Mouse (Mus musculus): ENCODE data around the gene Ssh3. TPM values are rescaled to one million over a fixed set of nuclear protein-coding genes. Genes with fewer than 3 reads are reported as not detected.

Ssh3 gene
- 22.7 and 24.4 TPM in 2 replicates for polyA plus RNA-seq (2015; fragmentation: Nextera tagmentation; extraction: Ambion mirVana)

- no peak for TF ChIP-seq CTCF (IDR thresholded peaks at IDR 0.05)
- TF ChIP-seq EP300 (IDR thresholded peaks at IDR 0.05) = no peak
- H3K4me2 ChIP-seq (replicated peaks; ENCODE audit: low read depth, low read length) = peak within 1 kb of the TSS; percentile 62
- no peaks in the 10 kb centered on the region for H3K9me3 ChIP-seq (ENCODE audit: low read length)
- H3K27me3 ChIP-seq (replicated peaks; ENCODE audit: insufficient read depth, low read length) = no peaks in the 10 kb centered on the region
- peak within 1 kb of the TSS; percentile 71 for H3K27ac ChIP-seq (ENCODE audit: low read length)
- peak within 1 kb of the TSS; percentile 58 for H3K9ac ChIP-seq (replicated peaks; ENCODE audit: low read depth)
- H3K4me1 ChIP-seq (ENCODE audit: insufficient read depth, low read depth, low read length) = 0 out of 2 replicates have a peak, but pooled peaks cover 4% of the 10 kb centered on the region
- 8% methylated on average over 46 of the region's 46 CpGs for WGBS
- peak within 1 kb of the TSS; percentile 45 for H3K4me3 ChIP-seq (ENCODE audit: low read depth, low read length)
- no peaks in the 10 kb centered on the region for H3K36me3 ChIP-seq (ENCODE audit: insufficient read depth, low read length)
- DNase-seq (ENCODE audit: low spot score) (peak; percentile 92), ATAC-seq (peak; percentile 97)
Measured at GRCm38 (mm10) chr19:4268566-4269361, at the start of gene Ssh3. TSS of gene Ssh3 (minus strand) at chr19:4269180.

DNA sequence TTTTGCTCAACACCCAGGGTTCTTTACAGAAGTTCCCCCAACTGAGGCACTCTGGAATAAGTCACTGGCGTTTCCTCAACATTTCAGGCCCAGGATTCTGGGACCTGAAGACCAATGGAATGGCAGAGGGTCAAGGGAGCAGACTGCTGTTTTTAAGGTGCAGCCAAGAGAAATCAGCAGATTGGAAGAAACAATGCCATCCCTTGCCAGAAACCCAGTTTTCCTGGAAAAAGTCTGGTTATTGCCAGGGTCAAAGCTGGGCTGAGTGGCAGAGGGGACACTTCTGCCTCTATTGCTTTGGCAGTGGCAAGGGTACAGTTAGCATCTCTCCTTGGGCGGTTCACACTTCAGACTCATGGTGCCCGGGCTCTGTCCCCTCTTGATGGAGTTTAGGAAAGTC is 48.2 kb upstream of the Ssh3 start:
- DNase-seq (ENCODE audit: low spot score) (no peak), ATAC-seq (no peak)
- H3K4me2 ChIP-seq (replicated peaks; ENCODE audit: low read depth, low read length) = no peak overlapping the region
- TF ChIP-seq EP300 (IDR thresholded peaks at IDR 0.05) (no peak), CTCF (IDR thresholded peaks at IDR 0.05) (no peak)
- H3K9ac ChIP-seq (replicated peaks; ENCODE audit: low read depth) = no peak overlapping the region
- peaks cover 31% of the 10 kb centered on the region for H3K36me3 ChIP-seq (ENCODE audit: insufficient read depth, low read length)
- no peaks in the 10 kb centered on the region for H3K4me1 ChIP-seq (ENCODE audit: insufficient read depth, low read depth, low read length)
- H3K9me3 ChIP-seq (ENCODE audit: low read length) = no peaks in the 10 kb centered on the region
- H3K4me3 ChIP-seq (ENCODE audit: low read depth, low read length) = no peak overlapping the region
- no peak overlapping the region for H3K27ac ChIP-seq (ENCODE audit: low read length)
- 84% methylated on average over 3 of the region's 3 CpGs for WGBS
- no peaks in the 10 kb centered on the region for H3K27me3 ChIP-seq (replicated peaks; ENCODE audit: insufficient read depth, low read length)

DNA sequence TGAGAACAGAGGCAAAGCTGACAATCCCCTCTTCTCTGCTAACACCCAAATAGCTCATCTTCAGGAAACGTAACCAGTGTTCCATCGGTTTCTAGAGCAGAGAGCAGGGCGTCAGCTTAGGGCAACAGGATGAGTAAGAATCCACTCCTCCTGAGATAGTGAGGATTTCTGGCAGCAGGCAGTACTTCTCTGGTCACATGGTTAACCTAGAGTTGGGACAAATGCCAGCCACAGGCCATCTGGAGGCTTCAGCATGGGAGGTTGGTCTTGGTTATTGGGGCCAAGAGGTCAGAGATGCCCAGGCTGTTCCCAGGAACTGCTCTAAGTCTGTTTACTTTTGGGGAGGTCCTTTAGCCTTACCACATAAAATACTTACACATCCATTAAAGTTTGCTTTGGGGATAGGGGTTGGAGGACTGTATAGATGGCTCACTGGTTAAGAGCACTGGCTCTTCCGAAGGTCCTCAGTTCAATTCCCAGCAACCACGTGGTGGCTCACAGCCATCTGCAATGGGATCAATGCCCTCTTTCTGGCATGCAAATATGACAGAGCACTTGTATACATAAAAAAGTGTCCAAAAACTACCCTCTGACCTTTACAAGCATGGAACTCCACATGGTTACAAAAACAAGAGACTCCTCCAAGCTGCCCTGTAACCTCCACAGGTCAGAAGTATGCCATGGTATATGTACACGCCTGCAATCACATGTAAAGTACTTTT is 46.4 kb upstream of the Ssh3 start:
- no peak overlapping the region for H3K9ac ChIP-seq (replicated peaks; ENCODE audit: low read depth)
- H3K27ac ChIP-seq (ENCODE audit: low read length) = no peak overlapping the region
- peak; percentile 43 for ATAC-seq
- DNase-seq (ENCODE audit: low spot score) = peak; percentile 35
- H3K27me3 ChIP-seq (replicated peaks; ENCODE audit: insufficient read depth, low read length) = no peaks in the 10 kb centered on the region
- WGBS = 60% methylated on average over 6 of the region's 6 CpGs
- peaks cover 16% of the 10 kb centered on the region for H3K36me3 ChIP-seq (ENCODE audit: insufficient read depth, low read length)
- H3K4me1 ChIP-seq (ENCODE audit: insufficient read depth, low read depth, low read length) = no peaks in the 10 kb centered on the region
- no peak overlapping the region for H3K4me2 ChIP-seq (replicated peaks; ENCODE audit: low read depth, low read length)
- no peaks in the 10 kb centered on the region for H3K9me3 ChIP-seq (ENCODE audit: low read length)
- TF ChIP-seq EP300 (IDR thresholded peaks at IDR 0.05) = no peak
- no peak for TF ChIP-seq CTCF (IDR thresholded peaks at IDR 0.05)
- no peak overlapping the region for H3K4me3 ChIP-seq (ENCODE audit: low read depth, low read length)

GRCm38 (mm10) chr19:4309776-4310185 is 40.8 kb upstream of the Ssh3 start:
- H3K9ac ChIP-seq (replicated peaks; ENCODE audit: low read depth) = no peak overlapping the region
- no peak overlapping the region for H3K27ac ChIP-seq (ENCODE audit: low read length)
- ATAC-seq (peak; percentile 32), DNase-seq (ENCODE audit: low spot score) (peak; percentile 93)
- H3K9me3 ChIP-seq (ENCODE audit: low read length) = no peaks in the 10 kb centered on the region
- H3K4me1 ChIP-seq (ENCODE audit: insufficient read depth, low read depth, low read length) = peaks cover 5% of the 10 kb centered on the region
- TF ChIP-seq EP300 (IDR thresholded peaks at IDR 0.05) = no peak
- peak; percentile 87 for TF ChIP-seq CTCF (IDR thresholded peaks at IDR 0.05)
- H3K4me3 ChIP-seq (ENCODE audit: low read depth, low read length) = no peak overlapping the region
- no peaks in the 10 kb centered on the region for H3K27me3 ChIP-seq (replicated peaks; ENCODE audit: insufficient read depth, low read length)
- no peaks in the 10 kb centered on the region for H3K36me3 ChIP-seq (ENCODE audit: insufficient read depth, low read length)
- no peak overlapping the region for H3K4me2 ChIP-seq (replicated peaks; ENCODE audit: low read depth, low read length)

DNA sequence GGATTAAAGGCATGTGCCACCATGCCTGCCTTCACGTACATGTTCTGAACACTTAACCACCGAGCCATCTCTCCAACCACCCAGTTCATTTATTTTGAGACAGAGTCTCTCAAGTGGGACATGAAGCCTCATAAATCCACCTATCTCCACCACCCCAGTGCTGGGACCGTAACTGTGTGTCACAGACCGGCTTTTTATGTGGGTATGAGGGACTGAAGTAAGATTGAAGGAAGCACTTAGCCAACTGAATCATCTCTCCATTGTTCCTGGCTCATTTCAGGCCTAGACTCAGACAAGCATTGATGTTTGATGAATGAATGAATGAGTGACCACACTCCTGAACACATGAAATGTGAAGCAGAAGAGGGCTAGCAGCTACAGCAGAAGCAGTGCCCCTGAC is 40.3 kb upstream of the Ssh3 start:
- 92% methylated on average over 4 of the region's 4 CpGs for WGBS
- no peak overlapping the region for H3K4me2 ChIP-seq (replicated peaks; ENCODE audit: low read depth, low read length)
- H3K27ac ChIP-seq (ENCODE audit: low read length) = no peak overlapping the region
- H3K9ac ChIP-seq (replicated peaks; ENCODE audit: low read depth) = no peak overlapping the region
- no peak for TF ChIP-seq CTCF (IDR thresholded peaks at IDR 0.05)
- TF ChIP-seq EP300 (IDR thresholded peaks at IDR 0.05) = no peak
- no peaks in the 10 kb centered on the region for H3K9me3 ChIP-seq (ENCODE audit: low read length)
- DNase-seq (ENCODE audit: low spot score) = no peak
- H3K36me3 ChIP-seq (ENCODE audit: insufficient read depth, low read length) = no peaks in the 10 kb centered on the region
- H3K4me3 ChIP-seq (ENCODE audit: low read depth, low read length) = no peak overlapping the region
- H3K4me1 ChIP-seq (ENCODE audit: insufficient read depth, low read depth, low read length) = peaks cover 10% of the 10 kb centered on the region
- no peaks in the 10 kb centered on the region for H3K27me3 ChIP-seq (replicated peaks; ENCODE audit: insufficient read depth, low read length)
- ATAC-seq = no peak

DNA sequence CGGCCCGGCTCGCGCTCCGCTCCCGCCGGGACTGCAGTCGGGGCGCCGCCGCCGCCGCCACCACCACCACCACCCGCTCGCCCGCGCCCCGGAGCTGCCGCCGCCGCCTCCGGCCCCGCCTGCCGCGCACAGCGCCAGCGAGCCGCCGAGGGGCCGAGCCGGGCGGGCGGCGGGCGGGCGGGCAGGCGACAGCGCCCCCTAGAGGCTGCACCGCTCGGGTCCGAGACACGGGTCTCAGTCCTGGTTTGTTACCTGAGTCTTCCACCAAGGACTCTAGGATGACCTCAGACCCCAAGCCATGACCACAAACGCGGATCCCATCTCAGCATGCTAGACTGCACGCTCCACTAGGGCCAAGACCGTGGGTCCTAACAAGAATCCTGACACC is 37.2 kb upstream of the Ssh3 start, which contains the start of gene Grk2:
TSS of gene Grk2 (minus strand) at position 33 of the 388 bp plus-strand sequence.
- DNase-seq (ENCODE audit: low spot score) (peak; percentile 85), ATAC-seq (peak; percentile 85)
- Histone ChIP-seq H3K36me3 (ENCODE audit: insufficient read depth, low read length) (no peaks in the 10 kb centered on the region), H3K4me2 (replicated peaks; ENCODE audit: low read depth, low read length) (peak within 1 kb of the TSS; percentile 81), H3K9me3 (ENCODE audit: low read length) (no peaks in the 10 kb centered on the region), H3K27ac (ENCODE audit: low read length) (peak within 1 kb of the TSS; percentile 89), H3K4me3 (ENCODE audit: low read depth, low read length) (peak within 1 kb of the TSS; percentile 80), H3K9ac (replicated peaks; ENCODE audit: low read depth) (peak within 1 kb of the TSS; percentile 90), H3K27me3 (replicated peaks; ENCODE audit: insufficient read depth, low read length) (no peaks in the 10 kb centered on the region), H3K4me1 (ENCODE audit: insufficient read depth, low read depth, low read length) (peaks cover 37% of the 10 kb centered on the region)
- 0% methylated on average over 9 of the region's 46 CpGs for WGBS
- TF ChIP-seq CTCF (IDR thresholded peaks at IDR 0.05) = peak; percentile 76
- TF ChIP-seq EP300 (IDR thresholded peaks at IDR 0.05) = no peak

Measured in lung, postnatal 0 days (tissue).